Mouse (Mus musculus): Measurements from ENCODE around the gene Ifnar2.

Ifnar2 gene

GRCm38 (mm10) chr16:91391421-91391820, 18.8 kb downstream of the Ifnar2 start, which contains the start of gene Gm21970:
TSS of gene Gm21970 (plus strand) at chr16:91391721.
- no peak for DNase-seq (ENCODE audit: low read depth, low spot score)

- DNase-seq (ENCODE audit: low read depth, low spot score), result no peak
These were observed 22.3 kb downstream of the Ifnar2 start for GRCm38 (mm10) chr16:91394826-91395410.

DNA sequence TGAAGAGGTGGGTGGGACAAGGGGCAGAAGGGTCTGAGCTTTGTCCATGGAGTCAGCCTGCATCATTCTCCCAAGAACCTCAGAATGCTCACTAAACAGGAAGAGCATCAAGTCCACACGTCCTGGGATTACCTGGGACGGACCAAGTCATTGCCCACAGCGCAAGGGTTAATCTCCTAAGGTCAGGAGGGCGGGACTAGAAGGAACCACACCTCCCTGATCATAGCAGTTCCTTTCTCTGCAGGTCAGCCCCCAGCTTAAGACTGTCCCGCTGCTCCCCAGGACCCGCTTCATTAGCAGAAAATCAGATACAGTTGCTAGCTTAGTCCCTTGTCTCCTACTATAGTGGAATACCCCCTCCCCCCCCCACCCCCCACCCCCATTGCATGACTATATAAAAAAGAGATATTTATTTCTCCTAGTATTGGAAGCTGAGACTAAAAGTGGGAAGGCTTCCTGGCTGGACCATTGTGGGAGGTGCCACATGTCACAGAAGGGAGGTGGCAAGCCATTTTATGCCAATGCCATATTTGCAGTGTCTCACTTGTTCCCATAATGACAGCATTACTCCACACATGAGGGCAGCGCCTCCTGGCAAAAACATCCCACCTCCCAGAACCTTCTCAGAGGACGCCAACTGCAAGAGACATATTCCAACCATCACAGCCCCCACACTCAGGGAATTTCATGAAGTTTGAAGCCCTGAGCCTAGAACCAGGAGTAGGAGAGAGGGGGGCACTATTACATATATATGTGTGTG, 23.2 kb downstream of the Ifnar2 start:
- no peak for DNase-seq (ENCODE audit: low read depth, low spot score)

GRCm38 (mm10) chr16:91396844-91397537, 24.4 kb downstream of the Ifnar2 start:
- DNase-seq (ENCODE audit: low read depth, low spot score), result no peak

GRCm38 (mm10) chr16:91398030-91398429, 25.4 kb downstream of the Ifnar2 start:
- DNase-seq (ENCODE audit: low read depth, low spot score), result peak; percentile 29

DNA sequence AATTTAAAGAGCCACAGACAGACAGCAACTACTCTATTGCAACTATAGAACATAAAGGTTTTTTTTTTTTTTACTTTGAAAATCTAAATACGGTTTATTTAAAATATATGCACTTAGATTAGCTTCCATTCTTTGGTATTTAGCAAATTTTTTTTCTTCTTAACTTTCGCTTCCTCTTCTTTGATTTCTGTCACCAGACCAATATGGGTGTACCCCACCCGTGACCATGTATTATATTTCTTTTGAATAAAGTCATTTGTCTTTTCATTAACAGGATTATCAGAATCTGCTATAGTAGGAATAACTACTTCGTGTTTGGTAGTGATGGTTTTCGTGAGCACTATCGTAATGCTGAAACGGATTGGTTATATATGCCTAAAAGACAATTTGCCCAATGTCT, 26.4 kb downstream of the Ifnar2 start:
- no peak for DNase-seq (ENCODE audit: low read depth, low spot score)

GRCm38 (mm10) chr16:91401569-91402165, 29.1 kb downstream of the Ifnar2 start:
- no peak for DNase-seq (ENCODE audit: low read depth, low spot score)

GRCm38 (mm10) chr16:91403784-91404183, 31.2 kb downstream of the Ifnar2 start:
- DNase-seq (ENCODE audit: low read depth, low spot score), result no peak

GRCm38 (mm10) chr16:91404187-91404586, 31.6 kb downstream of the Ifnar2 start:
- no peak for DNase-seq (ENCODE audit: low read depth, low spot score)

GRCm38 (mm10) chr16:91404828-91405577, 32.4 kb downstream of the Ifnar2 start:
- no peak for DNase-seq (ENCODE audit: low read depth, low spot score)

GRCm38 (mm10) chr16:91405640-91406584, 33.3 kb downstream of the Ifnar2 start, which contains the start of gene Il10rb:
TSS of gene Il10rb (plus strand) at chr16:91406164.
- DNase-seq (ENCODE audit: low read depth, low spot score), result peak; percentile 85

DNA sequence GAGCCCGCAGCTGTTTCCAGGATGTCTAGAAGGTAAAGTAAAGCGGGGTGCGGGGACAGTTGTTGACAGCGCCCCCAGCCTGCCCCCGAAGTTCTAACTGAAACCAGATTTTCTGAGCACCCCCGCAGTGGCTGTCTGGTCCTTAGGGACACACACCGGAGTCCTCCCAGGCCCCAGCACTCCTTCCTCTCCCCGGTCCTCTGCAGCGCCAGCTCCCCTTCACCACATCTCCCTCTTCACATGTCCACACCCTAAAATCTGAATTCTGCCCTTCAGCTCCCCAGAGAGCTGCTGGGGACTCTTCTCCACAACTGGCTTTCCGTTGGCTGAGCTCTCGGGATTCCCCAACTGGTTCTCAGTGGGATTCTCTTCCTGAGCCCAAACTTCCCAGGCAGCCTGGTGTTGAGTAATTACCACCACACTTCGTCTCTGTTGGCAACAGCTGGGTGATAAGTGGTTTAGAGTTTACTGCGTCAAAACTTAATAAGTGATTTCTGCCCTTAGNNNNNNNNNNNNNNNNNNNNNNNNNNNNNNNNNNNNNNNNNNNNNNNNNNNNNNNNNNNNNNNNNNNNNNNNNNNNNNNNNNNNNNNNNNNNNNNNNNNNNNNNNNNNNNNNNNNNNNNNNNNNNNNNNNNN, 34.1 kb downstream of the Ifnar2 start:
- DNase-seq (ENCODE audit: low read depth, low spot score), result no peak

DNA sequence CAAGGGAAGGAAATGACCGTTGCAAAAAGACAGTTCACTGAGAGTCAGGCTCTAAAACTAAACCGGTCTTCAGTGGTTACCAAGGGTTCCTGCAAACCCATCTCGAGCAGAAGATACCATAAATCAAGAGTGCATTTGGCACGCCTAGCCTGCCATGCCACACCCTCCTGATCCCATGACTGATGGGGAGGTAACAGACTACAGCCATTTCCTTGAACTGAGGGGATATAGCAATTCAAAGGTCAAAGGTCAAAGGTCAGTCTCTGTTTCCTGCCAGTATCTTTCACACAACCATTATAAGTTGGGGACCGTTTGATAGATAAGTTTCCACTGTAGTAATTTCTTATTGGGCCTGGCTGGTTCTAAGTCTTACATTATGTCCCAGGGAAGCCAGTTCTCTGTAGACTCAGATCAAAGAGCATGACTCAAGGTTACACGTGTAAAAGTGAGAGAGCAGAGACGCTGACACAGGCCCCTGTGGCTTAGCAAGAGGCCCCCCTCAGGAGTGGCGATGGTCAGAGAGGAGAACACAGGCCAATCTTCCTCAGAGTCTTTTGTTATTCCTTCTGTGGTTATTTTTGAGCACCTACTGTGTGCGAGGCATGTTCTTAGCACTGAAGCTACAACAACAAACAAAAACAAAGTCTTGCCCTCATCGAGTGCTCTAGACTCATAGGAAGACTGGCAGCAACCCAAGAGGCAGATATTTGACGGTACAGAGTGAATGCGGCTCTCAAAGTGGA, 40.7 kb downstream of the Ifnar2 start:
- DNase-seq (ENCODE audit: low read depth, low spot score), result peak; percentile 71

GRCm38 (mm10) chr16:91415391-91416189, 43.0 kb downstream of the Ifnar2 start:
- DNase-seq (ENCODE audit: low read depth, low spot score), result no peak

- DNase-seq (ENCODE audit: low read depth, low spot score), result no peak
These were observed 43.8 kb downstream of the Ifnar2 start for GRCm38 (mm10) chr16:91416357-91416756.

- no peak for DNase-seq (ENCODE audit: low read depth, low spot score)
These were observed 44.4 kb downstream of the Ifnar2 start for GRCm38 (mm10) chr16:91416938-91417337.

DNA sequence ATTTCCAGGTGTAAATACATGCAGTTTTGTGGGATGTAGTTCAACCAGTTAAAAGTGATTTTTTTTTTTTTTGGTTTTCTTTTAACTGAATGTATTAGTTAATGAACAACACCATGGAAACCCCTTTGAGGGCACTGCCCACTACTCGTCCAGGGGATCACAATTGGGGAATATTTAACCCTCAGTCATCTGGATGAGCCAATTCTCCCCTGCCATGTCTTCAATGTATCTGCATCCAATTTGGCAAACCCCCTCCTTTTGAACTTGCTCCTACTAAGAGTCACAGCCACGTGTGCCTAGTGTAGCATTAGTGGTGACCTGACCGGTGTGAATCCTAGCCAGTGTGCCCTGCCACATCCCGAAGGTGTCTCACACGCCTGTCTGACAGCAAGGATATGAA, 45.9 kb downstream of the Ifnar2 start:
- DNase-seq (ENCODE audit: low read depth, low spot score), result no peak

DNA sequence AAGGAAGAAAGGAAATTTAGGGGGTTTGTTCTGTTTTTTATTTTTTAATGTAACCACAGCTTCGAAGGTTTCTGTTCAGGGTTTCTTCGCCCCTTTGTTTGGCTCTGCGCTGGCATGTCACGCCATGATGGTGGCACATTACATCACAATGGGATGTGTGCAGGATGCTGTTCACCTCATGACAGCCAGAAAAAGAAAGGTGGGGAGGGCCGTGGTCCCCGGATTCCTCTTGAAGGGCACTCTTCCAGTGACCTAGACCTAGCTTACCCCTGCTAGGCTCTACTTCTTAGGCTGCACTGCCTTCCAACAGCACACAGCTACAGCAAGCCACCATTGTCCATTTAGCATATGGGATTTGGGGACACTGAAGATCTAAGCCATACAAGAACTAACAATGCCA, 53.2 kb downstream of the Ifnar2 start:
- no peak for DNase-seq (ENCODE audit: low read depth, low spot score)
